Mouse (Mus musculus) embryonic facial prominence, embryonic 13.5 days (tissue): ENCODE results near the gene Rcc1l. TPM values are rescaled to one million over a fixed set of nuclear protein-coding genes. Genes with fewer than 3 reads are reported as not detected.
A peak's percentile ranks its signal among the peaks of the same experiment; 100 is the strongest.

ENCODE experiments used
- ATAC-seq: fragments of 200-750 bp; cut with Nextera tagmentation; 2 replicates; pipeline ENCODE4 v1.8.0; 2017; ENCODE audit warnings: low read depth; ENCODE audit not compliant: insufficient number of reproducible peaks, insufficient read depth, low FRiP score, low TSS enrichment
- H3K27ac ChIP-seq: fragments of 300-500 bp; sonication (generic); 2 replicates; pipeline ENCODE4 v1.5.1; 2015; ENCODE audit warnings: moderate library complexity, mild to moderate bottlenecking, inconsistent platforms
- H3K27me3 ChIP-seq: fragments of 300-500 bp; sonication (generic); 2 replicates; pipeline ENCODE4 v1.6.1; 2015; ENCODE audit warnings: mild to moderate bottlenecking, inconsistent platforms
- H3K36me3 ChIP-seq: fragments of 300-500 bp; sonication (generic); 2 replicates; pipeline ENCODE4 v1.6.1; 2015; ENCODE audit warnings: mild to moderate bottlenecking, inconsistent platforms
- H3K4me1 ChIP-seq: fragments of 300-500 bp; sonication (generic); 2 replicates; pipeline ENCODE4 v1.6.1; 2015; ENCODE audit warnings: inconsistent platforms
- H3K4me2 ChIP-seq: fragments of 300-500 bp; sonication (generic); 2 replicates; pipeline ENCODE4 v1.6.1; 2015; ENCODE audit warnings: moderate library complexity, mild to moderate bottlenecking, inconsistent platforms
- H3K4me3 ChIP-seq: fragments of 300-500 bp; sonication (generic); 2 replicates; pipeline ENCODE4 v1.5.1; 2015; ENCODE audit warnings: mild to moderate bottlenecking, inconsistent platforms
- H3K9ac ChIP-seq: fragments of 300-500 bp; sonication (generic); 2 replicates; pipeline ENCODE4 v1.6.1; 2015; ENCODE audit warnings: mild to moderate bottlenecking, inconsistent platforms
- H3K9me3 ChIP-seq: fragments of 300-500 bp; sonication (generic); 2 replicates; pipeline ENCODE4 v1.6.1; 2016; ENCODE audit warnings: inconsistent platforms
- WGBS: fragments of 180-500 bp; shearing (Covaris S2); methylation state at CpG from one replicate; pipeline ENCODE4 v1.1.7; 2015; ENCODE audit warnings: mixed read lengths; 5-methylcytosine and 5-hydroxymethylcytosine counted together
- polyA plus RNA-seq: library from polyadenylated mRNA; unstranded; fragments of >200 nt; fragmentation: Nextera tagmentation; extraction: Ambion mirVana; gene quantifications from 2 replicates; pipeline ENCODE4 v1.2.1, GENCODE M21; 2015

Rcc1l gene
- polyA plus RNA-seq: 29.1 and 36.9 TPM in 2 replicates

DNA sequence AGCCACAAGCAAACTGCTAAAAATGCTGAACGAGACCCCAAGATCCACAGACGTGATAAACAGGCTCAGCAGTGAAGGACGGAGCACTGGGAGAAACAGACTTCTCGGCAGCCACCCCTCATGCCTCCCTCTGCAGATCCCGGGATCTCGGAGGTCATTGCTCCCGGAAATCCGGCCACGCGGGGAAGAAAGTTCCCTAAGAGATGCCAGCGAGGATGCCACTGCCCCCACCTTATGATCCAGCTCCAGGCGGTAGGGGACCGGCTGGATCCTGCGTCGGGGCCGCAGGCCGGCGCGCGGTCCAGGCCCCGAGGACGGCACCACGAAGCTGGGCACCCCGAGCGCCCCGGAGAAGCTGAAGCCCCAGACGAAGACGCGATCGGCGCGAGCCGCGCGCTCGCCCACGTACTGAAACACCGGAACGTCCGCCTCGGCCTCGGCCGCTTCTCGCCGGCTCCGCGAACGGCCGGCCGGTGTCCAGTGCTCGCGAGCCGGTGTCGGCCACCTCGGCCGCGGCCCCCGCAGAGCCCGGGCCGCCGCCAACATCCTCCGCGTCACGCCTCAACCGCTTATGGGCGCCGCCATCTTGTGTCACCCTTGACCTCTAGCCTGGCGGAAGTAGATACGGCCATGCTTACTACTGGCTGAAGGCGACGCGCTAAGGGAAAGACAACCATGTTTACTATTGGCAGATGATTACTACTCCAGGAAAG is at the start of gene Rcc1l:
Gene Rcc1l, minus strand, starts transcription at position 606 of the 713 bp plus-strand sequence.
- under 1% methylated on average over 72 of the region's 72 CpGs for WGBS
- peak; percentile 86 for ATAC-seq
- Histone ChIP-seq H3K27ac (peak within 1 kb of the TSS; percentile 81), H3K4me3 (peak within 1 kb of the TSS; percentile 97), H3K27me3 (no peaks in the 10 kb centered on the region), H3K4me2 (peak within 1 kb of the TSS; percentile 88), H3K36me3 (peaks cover 15% of the 10 kb centered on the region), H3K9ac (peak within 1 kb of the TSS; percentile 81), H3K9me3 (no peaks in the 10 kb centered on the region), H3K4me1 (peaks cover 13% of the 10 kb centered on the region)

DNA sequence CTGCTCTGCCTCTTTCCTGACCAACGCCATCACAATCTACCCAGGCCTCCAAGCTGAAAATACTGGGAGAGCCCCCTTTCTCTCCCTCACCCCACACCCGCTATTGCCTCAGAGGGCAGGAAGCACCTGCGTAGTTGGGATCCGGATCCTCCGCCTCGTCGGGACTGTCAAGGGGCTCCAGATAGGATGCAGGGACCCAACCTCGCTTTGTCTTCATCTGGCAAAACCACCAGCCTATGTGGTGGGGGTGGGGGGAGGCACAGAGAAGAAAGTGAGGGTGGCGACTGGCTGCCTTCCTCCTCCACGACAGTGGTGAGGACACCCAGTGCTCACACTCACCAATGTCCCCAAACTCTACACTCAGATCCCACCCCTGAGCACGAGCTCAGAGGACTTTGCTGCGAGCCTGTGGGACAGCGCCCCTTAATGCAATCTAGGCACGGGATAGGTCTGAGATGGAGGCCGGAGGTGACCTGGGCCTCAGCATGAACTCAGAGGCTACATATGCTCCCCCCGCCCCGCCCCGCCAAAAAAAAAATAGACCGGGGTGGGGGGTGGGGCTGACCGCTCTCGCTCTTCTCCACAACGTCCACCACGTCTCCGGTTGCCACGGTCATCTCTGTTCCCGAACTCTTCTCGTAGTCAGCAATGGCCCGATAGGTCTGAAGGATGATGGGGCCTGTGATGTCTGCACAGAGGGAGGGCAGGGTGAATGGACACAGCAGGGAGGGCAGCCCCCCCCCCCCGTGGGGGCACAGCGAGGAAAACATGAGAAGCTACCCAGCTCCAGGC is 48.7 kb upstream of the Rcc1l start:
- Histone ChIP-seq H3K27ac (no peak overlapping the region; the same call in 1 of the 2 replicates), H3K27me3 (peaks cover 20% of the 10 kb centered on the region), H3K9me3 (no peaks in the 10 kb centered on the region), H3K4me2 (no peak overlapping the region), H3K36me3 (no peaks in the 10 kb centered on the region), H3K9ac (no peak overlapping the region), H3K4me3 (no peak overlapping the region), H3K4me1 (peaks cover 35% of the 10 kb centered on the region)
- WGBS: 81% methylated on average over 30 of the region's 30 CpGs
- no peak for ATAC-seq

DNA sequence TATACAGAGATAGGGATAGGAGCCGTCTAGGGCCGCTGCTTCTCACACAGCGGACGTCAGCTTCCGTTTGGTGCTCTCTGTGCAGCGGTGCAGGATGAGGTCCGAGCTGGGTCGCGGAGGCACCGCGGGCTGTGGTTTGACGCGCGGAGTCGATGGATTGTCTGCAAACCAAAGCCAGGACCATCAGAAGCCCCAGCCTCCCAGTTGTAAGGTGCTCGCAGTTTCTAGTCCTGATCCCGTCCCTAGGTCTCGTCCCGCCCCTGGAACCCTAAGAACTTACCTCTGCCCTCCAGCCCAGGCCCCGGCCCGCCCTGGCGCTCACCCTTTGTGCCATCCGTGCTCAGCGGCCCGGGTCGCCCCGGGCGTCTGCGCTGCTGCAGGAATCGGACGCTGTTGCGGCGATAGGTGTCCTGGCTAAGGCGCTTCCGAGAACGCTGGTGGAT is 45.2 kb upstream of the Rcc1l start:
- peaks cover 24% of the 10 kb centered on the region for H3K4me1 ChIP-seq
- WGBS: 1% methylated on average over 36 of the region's 36 CpGs
- ATAC-seq: no peak
- H3K36me3 ChIP-seq: peaks cover 8% of the 10 kb centered on the region
- H3K27me3 ChIP-seq: peaks cover 20% of the 10 kb centered on the region
- peak overlapping the region; percentile 42 for H3K4me3 ChIP-seq
- H3K4me2 ChIP-seq: peak overlapping the region; percentile 75
- no peak overlapping the region for H3K27ac ChIP-seq
- peak overlapping the region; percentile 70 for H3K9ac ChIP-seq
- H3K9me3 ChIP-seq: no peaks in the 10 kb centered on the region

GRCm38 (mm10) chr5:134221278-134221677 is 44.7 kb upstream of the Rcc1l start:
- ATAC-seq: no peak
- H3K4me3 ChIP-seq: peak overlapping the region; percentile 42

GRCm38 (mm10) chr5:134217900-134218299 is 41.3 kb upstream of the Rcc1l start:
- Histone ChIP-seq H3K9ac (no peak overlapping the region), H3K4me2 (no peak overlapping the region), H3K4me3 (no peak overlapping the region), H3K9me3 (no peaks in the 10 kb centered on the region), H3K36me3 (peaks cover 15% of the 10 kb centered on the region), H3K4me1 (peaks cover 11% of the 10 kb centered on the region), H3K27ac (no peak overlapping the region), H3K27me3 (peaks cover 18% of the 10 kb centered on the region)
- WGBS: 88% methylated on average over 7 of the region's 7 CpGs
- no peak for ATAC-seq

More at GRCm38 (mm10) chr5:134221278-134221677, 44.7 kb upstream of the Rcc1l start:
- 33% methylated on average over 4 of the region's 4 CpGs for WGBS
- Histone ChIP-seq H3K4me2 (peak overlapping the region; percentile 75), H3K27ac (no peak overlapping the region), H3K9me3 (no peaks in the 10 kb centered on the region), H3K27me3 (peaks cover 20% of the 10 kb centered on the region), H3K36me3 (peaks cover 13% of the 10 kb centered on the region), H3K4me1 (peaks cover 19% of the 10 kb centered on the region), H3K9ac (peak overlapping the region; percentile 70)

DNA sequence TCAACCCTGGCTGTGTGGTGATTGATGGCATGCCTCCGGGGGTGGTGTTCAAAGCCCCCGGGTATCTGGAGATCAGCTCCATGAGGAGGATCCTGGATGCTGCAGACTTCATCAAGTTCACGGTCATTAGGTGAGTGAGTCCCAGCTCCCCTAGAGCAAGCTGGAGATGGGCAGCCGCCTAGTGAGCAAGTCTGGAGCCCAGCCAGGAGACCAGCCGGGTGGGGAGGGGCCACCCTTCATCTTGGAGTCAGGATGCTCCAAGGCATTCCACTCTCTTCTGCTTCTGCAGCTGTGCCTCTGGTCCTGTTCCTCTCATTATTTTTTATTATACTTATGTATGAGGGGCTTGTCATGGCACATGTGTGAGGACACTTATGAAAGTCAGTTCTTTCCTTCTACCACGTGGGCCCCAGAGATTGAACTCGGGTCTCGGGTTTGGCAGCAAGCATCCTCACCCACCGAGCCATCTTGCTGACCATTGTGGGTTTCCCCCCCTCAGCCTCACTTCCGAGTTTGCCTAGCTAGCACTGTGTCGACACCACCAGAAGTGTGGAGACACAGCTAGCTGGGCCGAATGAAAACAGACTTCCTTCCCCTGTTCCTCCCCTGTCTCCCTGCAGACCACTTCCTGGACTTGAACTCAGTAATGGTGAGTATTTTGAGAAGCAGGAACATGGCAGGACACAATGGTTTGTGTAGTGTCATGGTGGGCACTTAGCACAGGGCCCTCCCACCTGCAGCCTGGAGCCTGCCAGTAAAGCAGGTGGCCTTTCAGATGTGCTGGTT is 37.6 kb upstream of the Rcc1l start:
- Histone ChIP-seq H3K4me3 (no peak overlapping the region), H3K4me2 (no peak overlapping the region)

DNA sequence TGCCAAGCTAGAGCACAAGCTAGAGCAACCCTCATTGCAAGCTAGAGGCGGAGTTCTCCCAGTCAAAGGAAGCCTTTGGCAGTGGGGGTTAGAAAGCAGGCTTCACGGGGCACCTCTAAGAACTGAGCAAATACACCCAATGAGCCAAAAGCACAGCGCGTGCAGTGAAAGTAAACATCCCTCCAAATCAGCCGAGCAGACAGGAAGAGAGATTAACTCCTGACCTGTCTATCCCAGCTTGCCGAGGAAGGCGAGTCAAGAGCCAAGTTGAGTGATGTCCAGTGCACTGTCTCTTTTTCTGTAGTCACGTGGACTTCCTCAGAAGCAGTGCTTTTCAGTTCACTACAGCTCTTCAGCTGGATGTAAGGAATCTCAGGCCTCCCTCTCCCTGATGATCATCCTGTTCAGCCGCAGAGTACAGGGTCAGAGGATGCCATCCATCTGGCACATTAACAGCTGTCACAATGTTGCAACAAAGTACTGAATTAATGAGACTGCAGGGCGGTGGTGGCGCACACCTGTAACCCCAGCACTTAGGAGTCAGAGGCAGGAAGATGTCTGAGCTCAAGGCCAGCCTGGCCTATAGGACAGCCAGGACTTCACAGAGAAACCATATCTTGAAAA is 33.5 kb upstream of the Rcc1l start:
- Histone ChIP-seq H3K4me2 (no peak overlapping the region), H3K27ac (no peak overlapping the region; the same call in 1 of the 2 replicates), H3K4me1 (no peaks in the 10 kb centered on the region), H3K9ac (no peak overlapping the region), H3K9me3 (no peaks in the 10 kb centered on the region; the same call in 1 of the 2 replicates), H3K4me3 (no peak overlapping the region), H3K27me3 (no peaks in the 10 kb centered on the region), H3K36me3 (peaks cover 15% of the 10 kb centered on the region)
- 68% methylated on average over 11 of the region's 11 CpGs for WGBS
- ATAC-seq: no peak

More for the DNA sequence above, 37.6 kb upstream of the Rcc1l start:
- no peak overlapping the region for H3K27ac ChIP-seq
- no peaks in the 10 kb centered on the region for H3K4me1 ChIP-seq
- no peak for ATAC-seq
- no peak overlapping the region for H3K9ac ChIP-seq
- peaks cover 23% of the 10 kb centered on the region for H3K36me3 ChIP-seq
- WGBS: 75% methylated on average over 12 of the region's 12 CpGs
- no peaks in the 10 kb centered on the region for H3K27me3 ChIP-seq
- H3K9me3 ChIP-seq: no peaks in the 10 kb centered on the region; the same call in 1 of the 2 replicates

GRCm38 (mm10) chr5:134206721-134207120 is 30.1 kb upstream of the Rcc1l start:
- H3K9ac ChIP-seq: no peak overlapping the region
- no peaks in the 10 kb centered on the region for H3K4me1 ChIP-seq
- ATAC-seq: no peak
- H3K4me3 ChIP-seq: no peak overlapping the region
- H3K27ac ChIP-seq: no peak overlapping the region
- no peak overlapping the region for H3K4me2 ChIP-seq
- no peaks in the 10 kb centered on the region for H3K27me3 ChIP-seq
- no peaks in the 10 kb centered on the region; the same call in 1 of the 2 replicates for H3K9me3 ChIP-seq
- WGBS: 83% methylated on average over 10 of the region's 10 CpGs
- peaks cover 39% of the 10 kb centered on the region for H3K36me3 ChIP-seq

DNA sequence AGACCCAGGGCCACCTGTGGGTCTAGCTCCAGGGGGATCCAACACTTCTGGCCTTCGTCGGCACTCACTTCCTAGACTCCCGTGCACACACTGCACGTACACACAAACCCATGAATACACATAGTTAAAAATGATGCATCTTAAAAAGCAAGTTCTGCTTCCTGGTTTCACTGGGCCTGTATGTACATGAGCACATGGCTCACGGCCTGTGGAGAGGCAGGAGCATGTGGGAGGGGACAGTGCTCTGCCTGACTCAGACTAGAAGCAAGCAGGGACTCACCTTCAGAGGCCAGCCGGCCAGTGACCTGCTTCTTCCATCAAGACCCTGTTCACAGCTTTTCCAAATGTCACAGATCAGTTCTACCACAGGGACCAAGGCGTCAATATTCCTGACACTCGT is 17.1 kb upstream of the Rcc1l start:
- WGBS: 85% methylated on average over 8 of the region's 8 CpGs
- Histone ChIP-seq H3K4me2 (no peak overlapping the region), H3K9ac (no peak overlapping the region), H3K4me3 (no peak overlapping the region), H3K36me3 (peaks cover 42% of the 10 kb centered on the region), H3K4me1 (no peaks in the 10 kb centered on the region), H3K27me3 (no peaks in the 10 kb centered on the region), H3K27ac (no peak overlapping the region), H3K9me3 (no peaks in the 10 kb centered on the region)
- ATAC-seq: no peak

DNA sequence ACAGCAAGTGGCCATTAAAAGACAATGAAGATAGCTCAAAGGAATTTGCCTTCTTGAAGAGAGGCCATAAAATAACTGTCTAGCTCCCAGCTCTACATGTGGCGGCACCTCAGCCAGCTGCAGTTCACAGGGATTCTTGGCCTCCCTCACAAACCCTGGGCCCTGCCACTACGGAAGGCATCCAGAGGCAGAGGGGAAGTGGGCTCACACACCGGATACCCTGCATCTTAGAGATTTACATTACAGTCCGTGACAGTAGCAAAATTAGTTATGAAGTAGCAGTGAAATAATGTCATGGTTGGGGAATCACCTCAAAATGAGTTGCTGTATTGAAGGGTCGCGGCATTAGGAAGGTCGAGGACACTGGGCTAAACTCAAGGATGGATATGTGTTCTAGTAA is 12.0 kb upstream of the Rcc1l start:
- ATAC-seq: no peak
- H3K27ac ChIP-seq: no peak overlapping the region
- no peak overlapping the region for H3K4me3 ChIP-seq
- H3K4me1 ChIP-seq: peaks cover 2% of the 10 kb centered on the region
- 84% methylated on average over 7 of the region's 7 CpGs for WGBS
- H3K27me3 ChIP-seq: no peaks in the 10 kb centered on the region
- H3K9me3 ChIP-seq: no peaks in the 10 kb centered on the region
- peaks cover 10% of the 10 kb centered on the region; the same call in 1 of the 2 replicates for H3K36me3 ChIP-seq
- H3K9ac ChIP-seq: no peak overlapping the region
- no peak overlapping the region for H3K4me2 ChIP-seq
